Mouse (Mus musculus) liver, adult 2 months (tissue): ENCODE results near the gene Rcl1. TPM values are rescaled to one million over a fixed set of nuclear protein-coding genes. Genes with fewer than 3 reads are reported as not detected.

Experiments
- DNase-seq: peaks from one replicate; pipeline ENCODE4 v3.0.0-alpha.2; 2011; ENCODE audit warnings: low read depth, low spot score; ENCODE audit errors: extremely low read depth
- H3K27ac ChIP-seq: fragments of 200-500 bp; replicated peaks from 2 replicates; pipeline ENCODE4 v1.5.1; 2012; ENCODE audit warnings: low read depth, mild to moderate bottlenecking, control low read depth, inconsistent platforms, low read length; ENCODE audit not compliant: insufficient read depth
- H3K27me3 ChIP-seq: fragments of 200-500 bp; 2 replicates; pipeline ENCODE4 v1.6.1; 2012; ENCODE audit warnings: mild to moderate bottlenecking, moderate library complexity, low read length, inconsistent platforms; ENCODE audit not compliant: control insufficient read depth, insufficient read depth
- H3K36me3 ChIP-seq: fragments of 200-500 bp; 2 replicates; pipeline ENCODE4 v1.6.1; 2012; ENCODE audit warnings: low read length, inconsistent platforms; ENCODE audit not compliant: control insufficient read depth, insufficient read depth
- H3K4me1 ChIP-seq: fragments of 200-500 bp; 2 replicates; pipeline ENCODE4 v1.6.1; 2011; ENCODE audit warnings: low read length; ENCODE audit not compliant: control insufficient read depth, insufficient read depth
- H3K4me3 ChIP-seq: fragments of 200-500 bp; 2 replicates; pipeline ENCODE4 v1.5.1; 2011; ENCODE audit warnings: low read depth, mild to moderate bottlenecking, control low read depth, low read length, moderate library complexity; ENCODE audit not compliant: insufficient read depth
- H3K79me2 ChIP-seq: fragments of 200-500 bp; 2 replicates; pipeline ENCODE4 v1.6.1; 2012; ENCODE audit warnings: inconsistent platforms, mild to moderate bottlenecking, low read length, moderate library complexity; ENCODE audit not compliant: control insufficient read depth, insufficient read depth
- H3K9ac ChIP-seq: fragments of 200-500 bp; 2 replicates; pipeline ENCODE4 v1.6.1; 2012; ENCODE audit warnings: low read depth, mild to moderate bottlenecking, control low read depth, inconsistent platforms, low read length
- CTCF ChIP-seq: fragments of 200-500 bp; IDR thresholded peaks from 2 replicates; pipeline ENCODE4 v1.5.1; 2011; ENCODE audit warnings: low read depth, low read length, control low read depth
- POLR2A ChIP-seq: fragments of 200-500 bp; IDR thresholded peaks from 2 replicates; pipeline ENCODE4 v1.6.1; 2011; ENCODE audit warnings: low read length, control low read depth; ENCODE audit not compliant: insufficient read depth; ENCODE audit errors: extremely low read depth
- WGBS: fragments of 180-500 bp; shearing (Covaris S2); methylation state at CpG from one replicate; pipeline ENCODE4 v1.1.7; 2018; 5-methylcytosine and 5-hydroxymethylcytosine counted together
- polyA plus RNA-seq: library from polyadenylated mRNA; depleted of rRNA; stranded (reverse); fragments of >200 nt; gene quantifications from 2 replicates; pipeline ENCODE4 v1.2.3, GENCODE M21; 2012
- total RNA-seq: library from RNA; depleted of rRNA; stranded (reverse); fragments of >200 nt; gene quantifications from 2 replicates; pipeline ENCODE4 v1.2.3, GENCODE M21; 2014

Gene Rcl1
- total and polyA plus RNA-seq, 2 experiments: 87.8 to 132 TPM

DNA sequence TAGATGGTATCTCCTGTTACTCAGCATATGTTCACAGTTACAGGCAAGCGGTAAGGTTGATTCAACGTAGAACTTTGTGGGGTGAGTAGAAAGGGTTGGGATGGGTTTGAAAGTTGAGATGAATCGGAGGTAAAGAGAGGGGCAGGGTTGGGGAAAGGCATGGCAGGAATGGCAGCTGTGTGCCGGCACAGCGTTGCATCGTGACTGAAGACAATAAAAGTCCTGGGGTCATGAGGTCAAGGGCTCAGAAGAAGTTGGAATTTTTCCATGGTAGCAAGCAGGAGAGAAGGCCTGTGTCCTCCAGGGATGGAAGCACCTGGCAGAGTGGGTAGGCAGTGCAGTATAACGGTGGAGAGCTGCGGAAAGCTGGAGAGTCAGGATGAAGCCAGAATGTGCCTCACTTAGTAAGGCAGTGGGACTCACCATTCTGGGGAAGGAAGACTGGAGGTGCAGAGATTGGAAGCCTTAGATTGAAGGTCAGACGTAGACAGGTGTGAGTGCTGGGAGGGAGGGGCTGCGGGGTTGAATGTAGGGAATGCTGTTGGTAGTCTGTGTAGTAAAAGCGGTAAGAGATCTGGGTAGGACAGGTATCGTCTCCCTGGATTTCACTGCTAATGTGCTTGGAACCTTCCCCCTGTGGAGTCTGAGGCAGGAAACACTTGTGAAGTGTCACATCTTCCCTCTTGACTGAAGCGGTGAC is 23.9 kb downstream of the Rcl1 start:
- H3K27ac ChIP-seq: peak overlapping the region; percentile 97
- no peak overlapping the region for H3K9ac ChIP-seq
- H3K79me2 ChIP-seq: peaks cover 6% of the 10 kb centered on the region; the same call in 1 of the 2 replicates
- H3K27me3 ChIP-seq: no peaks in the 10 kb centered on the region
- peaks cover 23% of the 10 kb centered on the region for H3K4me1 ChIP-seq
- H3K36me3 ChIP-seq: peaks cover 33% of the 10 kb centered on the region
- no peak for DNase-seq
- WGBS: 80% methylated on average over 13 of the region's 13 CpGs
- H3K4me3 ChIP-seq: no peak overlapping the region
- no peak for TF ChIP-seq POLR2A
- TF ChIP-seq CTCF: no peak

DNA sequence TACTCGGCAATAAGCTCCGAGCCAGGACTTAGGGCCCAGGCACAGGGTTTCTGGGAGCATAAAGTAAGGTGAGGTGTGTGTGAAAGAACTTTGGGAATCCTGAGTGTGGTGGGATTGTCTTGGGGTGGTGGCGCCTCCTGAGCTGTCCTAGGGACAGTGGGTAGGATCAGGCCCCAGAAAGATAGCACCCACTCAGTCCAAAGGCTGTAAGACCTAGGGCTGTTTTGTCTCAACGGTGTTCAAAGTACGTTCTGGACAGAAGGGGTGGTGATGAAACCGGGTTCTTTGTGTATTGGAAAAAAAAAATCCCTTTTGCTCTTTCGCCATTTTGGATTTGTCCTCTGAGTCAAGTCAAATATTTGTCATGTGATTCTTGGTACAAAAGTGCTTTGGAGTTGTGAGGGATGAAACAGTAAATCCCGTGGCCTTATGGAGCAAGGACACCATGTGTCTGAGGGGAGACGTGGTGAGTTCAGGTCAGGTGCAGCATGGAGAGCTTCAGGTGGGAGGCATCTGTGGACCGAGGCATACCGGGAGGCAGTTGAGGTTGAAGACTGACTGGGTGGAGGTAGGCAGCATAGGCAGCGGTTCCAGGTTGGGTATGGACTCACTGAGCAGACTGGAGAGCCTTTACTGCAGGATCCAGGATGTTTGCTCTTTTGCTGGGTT is 25.3 kb downstream of the Rcl1 start:
- Histone ChIP-seq H3K36me3 (peaks cover 36% of the 10 kb centered on the region), H3K9ac (peak overlapping the region; percentile 83), H3K27me3 (no peaks in the 10 kb centered on the region), H3K4me3 (peak overlapping the region; percentile 56), H3K27ac (peak overlapping the region; percentile 97), H3K4me1 (peaks cover 25% of the 10 kb centered on the region), H3K79me2 (peaks cover 11% of the 10 kb centered on the region; the same call in 1 of the 2 replicates)
- peak; percentile 99 for DNase-seq
- 29% methylated on average over 12 of the region's 12 CpGs for WGBS
- TF ChIP-seq CTCF (no peak), POLR2A (peak; percentile 91; the same call in 1 of the 2 replicates)

DNA sequence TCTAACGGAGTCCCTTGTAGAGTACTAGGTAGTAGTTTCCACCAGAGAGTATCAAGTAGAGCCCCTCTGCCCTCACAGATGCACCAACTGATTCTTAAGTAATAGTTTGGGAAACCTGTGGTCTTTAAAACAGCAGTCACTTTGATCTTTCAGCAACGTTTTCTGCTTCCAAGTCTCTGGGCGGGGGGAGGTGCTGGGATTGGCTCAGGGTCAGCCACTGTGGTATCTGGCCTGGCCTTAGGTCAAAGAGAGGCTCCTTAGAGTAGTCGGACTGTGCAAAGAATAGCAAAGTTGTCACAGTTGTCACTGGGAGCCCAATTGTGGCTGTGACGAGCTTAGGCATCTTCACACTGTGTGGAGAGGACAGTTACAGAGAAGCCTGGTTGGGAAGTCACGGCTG is 26.2 kb downstream of the Rcl1 start:
- WGBS: 21% methylated on average over 6 of the region's 6 CpGs
- no peaks in the 10 kb centered on the region for H3K27me3 ChIP-seq
- peaks cover 37% of the 10 kb centered on the region for H3K36me3 ChIP-seq
- H3K27ac ChIP-seq: peak overlapping the region; percentile 87
- TF ChIP-seq CTCF: no peak
- peak; percentile 33; the same call in 1 of the 2 replicates for TF ChIP-seq POLR2A
- H3K79me2 ChIP-seq: peaks cover 15% of the 10 kb centered on the region; the same call in 1 of the 2 replicates
- H3K4me1 ChIP-seq: peaks cover 32% of the 10 kb centered on the region
- H3K4me3 ChIP-seq: peak overlapping the region; percentile 56
- peak overlapping the region; percentile 83 for H3K9ac ChIP-seq
- peak; percentile 78 for DNase-seq

DNA sequence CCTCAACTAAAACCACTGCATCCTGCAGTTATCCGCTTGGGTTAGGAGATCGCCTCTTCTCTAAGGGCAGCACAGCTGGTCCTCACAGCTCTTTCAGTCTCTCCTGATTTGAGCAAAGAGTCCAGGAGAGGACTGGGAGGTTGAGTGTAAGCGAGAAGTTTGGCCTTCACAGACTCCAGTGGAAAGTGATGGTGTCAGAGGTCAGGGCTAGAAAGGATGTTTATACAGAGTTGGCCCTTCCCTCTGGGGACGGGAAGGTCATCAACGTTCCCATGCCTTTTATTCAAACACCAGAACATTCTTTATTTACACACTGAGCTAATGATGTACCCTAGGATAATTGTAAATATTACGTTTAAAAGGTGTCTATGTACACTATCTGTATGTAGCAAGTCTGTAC is 27.0 kb downstream of the Rcl1 start:
- Histone ChIP-seq H3K4me1 (peaks cover 39% of the 10 kb centered on the region), H3K79me2 (peaks cover 15% of the 10 kb centered on the region; the same call in 1 of the 2 replicates), H3K36me3 (peaks cover 41% of the 10 kb centered on the region), H3K4me3 (peak overlapping the region; percentile 66), H3K27me3 (no peaks in the 10 kb centered on the region), H3K27ac (peak overlapping the region; percentile 87), H3K9ac (peak overlapping the region; percentile 86)
- WGBS: 10% methylated on average over 6 of the region's 6 CpGs
- peak; percentile 97 for DNase-seq
- no peak for TF ChIP-seq CTCF
- TF ChIP-seq POLR2A: peak; percentile 29; the same call in 1 of the 2 replicates

DNA sequence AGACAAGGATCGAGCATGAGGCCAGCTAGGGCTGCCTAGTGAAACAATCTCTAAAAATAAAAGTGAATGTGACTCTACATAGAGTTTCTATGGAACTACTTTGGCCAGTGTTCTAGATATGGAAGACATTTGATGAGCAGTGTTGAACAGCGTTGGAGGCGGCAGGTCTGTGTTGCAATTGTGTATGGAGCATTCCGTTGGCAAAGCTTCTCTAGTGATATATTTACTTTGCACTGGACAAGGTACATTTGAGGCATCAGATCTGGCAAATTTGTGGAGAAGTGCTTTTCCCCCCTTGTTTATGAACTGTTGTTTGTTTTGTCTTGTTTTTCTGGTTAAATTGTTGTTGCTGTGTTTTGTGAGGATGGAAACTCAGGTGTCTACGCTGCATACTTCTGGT is 28.4 kb downstream of the Rcl1 start:
- no peak for TF ChIP-seq CTCF
- Histone ChIP-seq H3K4me1 (peaks cover 43% of the 10 kb centered on the region), H3K27me3 (no peaks in the 10 kb centered on the region), H3K79me2 (peaks cover 15% of the 10 kb centered on the region; the same call in 1 of the 2 replicates), H3K27ac (peak overlapping the region; percentile 96), H3K4me3 (peak overlapping the region; percentile 55), H3K9ac (peak overlapping the region; percentile 89), H3K36me3 (peaks cover 45% of the 10 kb centered on the region)
- WGBS: 29% methylated on average over 5 of the region's 5 CpGs
- DNase-seq: peak; percentile 95
